Mouse (Mus musculus): ENCODE results near the gene Tti1. TPM values are rescaled to one million over a fixed set of nuclear protein-coding genes. Genes with fewer than 3 reads are reported as not detected.

Tti1 gene
- total RNA-seq, 2 experiments from 2014 or later, result 13.0 to 14.6 TPM

Other genes starting within 250 kb of the Tti1 start
- gene Vstm2l, start 113.8 kb downstream of the Tti1 start, total RNA-seq (2021), result not detected
- 10 to 100 TPM; 24.8 to 28.9 TPM for gene Rprd1b, start 64 bp upstream of the Tti1 start, total RNA-seq (2021)
- gene Tgm2, start 118.0 kb upstream of the Tti1 start, total RNA-seq (2021), result 10 to 100 TPM; 48.4 to 50.2 TPM
- gene D630003M21Rik, start 200.8 kb upstream of the Tti1 start, total RNA-seq (2021), result 1 to 10 TPM; 3.3 to 4.2 TPM
- gene Bpi, start 229.7 kb upstream of the Tti1 start, total RNA-seq (2021), result not detected

Measured in gastrocnemius, postnatal 14 days (tissue).